Mouse (Mus musculus): ENCODE results near the gene Pi4ka. TPM values are rescaled to one million over a fixed set of nuclear protein-coding genes. Genes with fewer than 3 reads are reported as not detected.

The Pi4ka gene
- polyA plus RNA-seq, 1 experiment from 2014 or later, result 51.2 TPM

- H3K36me3 ChIP-seq (ENCODE audit: control insufficient read depth, insufficient read depth, low read length), result no peaks in the 10 kb centered on the region
- peak overlapping the region; percentile 72 for H3K27ac ChIP-seq (ENCODE audit: low read depth, low read length)
- H3K4me1 ChIP-seq (ENCODE audit: control insufficient read depth, insufficient read depth, low read length), result peaks cover 12% of the 10 kb centered on the region; the same call in 1 of the 2 replicates
- H3K27me3 ChIP-seq (ENCODE audit: control insufficient read depth, insufficient read depth, low read length), result no peaks in the 10 kb centered on the region
- H3K4me2 ChIP-seq (ENCODE audit: low read depth), result peak overlapping the region; percentile 60
- DNase-seq (ENCODE audit: low spot score) (peak; percentile 70), ATAC-seq (ENCODE audit: insufficient read depth, low FRiP score, low TSS enrichment) (peak; percentile 84)
- peak overlapping the region; percentile 83 for H3K4me3 ChIP-seq (ENCODE audit: low read depth, low read length)
- peak overlapping the region; percentile 65 for H3K9ac ChIP-seq (ENCODE audit: low read length)
- no peaks in the 10 kb centered on the region for H3K9me3 ChIP-seq (ENCODE audit: control insufficient read depth, low read length)
- WGBS, result under 1% methylated on average over 22 of the region's 22 CpGs
Measured at GRCm38 (mm10) chr16:17405271-17405696, 830 bp downstream of the Pi4ka start.

- H3K36me3 ChIP-seq (ENCODE audit: control insufficient read depth, insufficient read depth, low read length), result no peaks in the 10 kb centered on the region
- no peak overlapping the region for H3K4me2 ChIP-seq (ENCODE audit: low read depth)
- no peak overlapping the region for H3K9ac ChIP-seq (ENCODE audit: low read length)
- no peaks in the 10 kb centered on the region for H3K27me3 ChIP-seq (ENCODE audit: control insufficient read depth, insufficient read depth, low read length)
- DNase-seq (ENCODE audit: low spot score) (no peak), ATAC-seq (ENCODE audit: insufficient read depth, low FRiP score, low TSS enrichment) (no peak)
- peaks cover 12% of the 10 kb centered on the region; the same call in 1 of the 2 replicates for H3K4me1 ChIP-seq (ENCODE audit: control insufficient read depth, insufficient read depth, low read length)
- 74% methylated on average over 1 of the region's 1 CpGs for WGBS
- no peak overlapping the region for H3K4me3 ChIP-seq (ENCODE audit: low read depth, low read length)
- no peaks in the 10 kb centered on the region for H3K9me3 ChIP-seq (ENCODE audit: control insufficient read depth, low read length)
- H3K27ac ChIP-seq (ENCODE audit: low read depth, low read length), result no peak overlapping the region
Measured at GRCm38 (mm10) chr16:17402855-17403254, 3.3 kb downstream of the Pi4ka start.

GRCm38 (mm10) chr16:17392784-17393183 is 13.3 kb downstream of the Pi4ka start:
- no peaks in the 10 kb centered on the region for H3K27me3 ChIP-seq (ENCODE audit: control insufficient read depth, insufficient read depth, low read length)
- DNase-seq (ENCODE audit: low spot score), result no peak

GRCm38 (mm10) chr16:17383594-17384326 is 22.4 kb downstream of the Pi4ka start:
- no peak for ATAC-seq (ENCODE audit: insufficient read depth, low FRiP score, low TSS enrichment)
- no peaks in the 10 kb centered on the region; the same call in 1 of the 2 replicates for H3K36me3 ChIP-seq (ENCODE audit: control insufficient read depth, insufficient read depth, low read length)
- H3K9ac ChIP-seq (ENCODE audit: low read length), result no peak overlapping the region
- no peak overlapping the region for H3K4me2 ChIP-seq (ENCODE audit: low read depth)
- H3K9me3 ChIP-seq (ENCODE audit: control insufficient read depth, low read length), result no peaks in the 10 kb centered on the region
- DNase-seq (ENCODE audit: low spot score), result no peak
- H3K27me3 ChIP-seq (ENCODE audit: control insufficient read depth, insufficient read depth, low read length), result no peaks in the 10 kb centered on the region
- no peak overlapping the region for H3K4me3 ChIP-seq (ENCODE audit: low read depth, low read length)
- no peaks in the 10 kb centered on the region for H3K4me1 ChIP-seq (ENCODE audit: control insufficient read depth, insufficient read depth, low read length)
- no peak overlapping the region for H3K27ac ChIP-seq (ENCODE audit: low read depth, low read length)
- WGBS, result 85% methylated on average over 2 of the region's 2 CpGs

More at GRCm38 (mm10) chr16:17392784-17393183, 13.3 kb downstream of the Pi4ka start:
- WGBS, result 82% methylated on average over 4 of the region's 4 CpGs
- Histone ChIP-seq H3K36me3 (ENCODE audit: control insufficient read depth, insufficient read depth, low read length) (no peaks in the 10 kb centered on the region), H3K9me3 (ENCODE audit: control insufficient read depth, low read length) (no peaks in the 10 kb centered on the region), H3K4me1 (ENCODE audit: control insufficient read depth, insufficient read depth, low read length) (no peaks in the 10 kb centered on the region), H3K9ac (ENCODE audit: low read length) (no peak overlapping the region), H3K4me2 (ENCODE audit: low read depth) (no peak overlapping the region), H3K27ac (ENCODE audit: low read depth, low read length) (no peak overlapping the region), H3K4me3 (ENCODE audit: low read depth, low read length) (no peak overlapping the region)
- no peak for ATAC-seq (ENCODE audit: insufficient read depth, low FRiP score, low TSS enrichment)

GRCm38 (mm10) chr16:17382306-17382705 is 23.8 kb downstream of the Pi4ka start:
- Histone ChIP-seq H3K4me1 (ENCODE audit: control insufficient read depth, insufficient read depth, low read length) (no peaks in the 10 kb centered on the region), H3K36me3 (ENCODE audit: control insufficient read depth, insufficient read depth, low read length) (no peaks in the 10 kb centered on the region; the same call in 1 of the 2 replicates), H3K4me2 (ENCODE audit: low read depth) (no peak overlapping the region), H3K4me3 (ENCODE audit: low read depth, low read length) (no peak overlapping the region), H3K27ac (ENCODE audit: low read depth, low read length) (no peak overlapping the region), H3K9me3 (ENCODE audit: control insufficient read depth, low read length) (no peaks in the 10 kb centered on the region), H3K27me3 (ENCODE audit: control insufficient read depth, insufficient read depth, low read length) (no peaks in the 10 kb centered on the region), H3K9ac (ENCODE audit: low read length) (no peak overlapping the region)
- 94% methylated on average over 4 of the region's 4 CpGs for WGBS
- ATAC-seq (ENCODE audit: insufficient read depth, low FRiP score, low TSS enrichment) (no peak), DNase-seq (ENCODE audit: low spot score) (no peak)

- ATAC-seq (ENCODE audit: insufficient read depth, low FRiP score, low TSS enrichment), result no peak
Measured at GRCm38 (mm10) chr16:17358787-17359186, 47.3 kb downstream of the Pi4ka start.

GRCm38 (mm10) chr16:17356031-17356430 is 50.1 kb downstream of the Pi4ka start:
- Histone ChIP-seq H3K36me3 (ENCODE audit: control insufficient read depth, insufficient read depth, low read length) (peaks cover 2% of the 10 kb centered on the region), H3K4me3 (ENCODE audit: low read depth, low read length) (no peak overlapping the region), H3K4me1 (ENCODE audit: control insufficient read depth, insufficient read depth, low read length) (no peaks in the 10 kb centered on the region), H3K27me3 (ENCODE audit: control insufficient read depth, insufficient read depth, low read length) (no peaks in the 10 kb centered on the region), H3K4me2 (ENCODE audit: low read depth) (no peak overlapping the region), H3K27ac (ENCODE audit: low read depth, low read length) (no peak overlapping the region), H3K9me3 (ENCODE audit: control insufficient read depth, low read length) (no peaks in the 10 kb centered on the region), H3K9ac (ENCODE audit: low read length) (no peak overlapping the region)
- DNase-seq (ENCODE audit: low spot score), result no peak
- WGBS, result 92% methylated on average over 6 of the region's 6 CpGs
- no peak for ATAC-seq (ENCODE audit: insufficient read depth, low FRiP score, low TSS enrichment)

More at GRCm38 (mm10) chr16:17358787-17359186, 47.3 kb downstream of the Pi4ka start:
- Histone ChIP-seq H3K36me3 (ENCODE audit: control insufficient read depth, insufficient read depth, low read length) (no peaks in the 10 kb centered on the region; the same call in 1 of the 2 replicates), H3K9ac (ENCODE audit: low read length) (no peak overlapping the region), H3K4me2 (ENCODE audit: low read depth) (no peak overlapping the region), H3K27me3 (ENCODE audit: control insufficient read depth, insufficient read depth, low read length) (no peaks in the 10 kb centered on the region), H3K27ac (ENCODE audit: low read depth, low read length) (no peak overlapping the region), H3K4me1 (ENCODE audit: control insufficient read depth, insufficient read depth, low read length) (no peaks in the 10 kb centered on the region), H3K4me3 (ENCODE audit: low read depth, low read length) (no peak overlapping the region), H3K9me3 (ENCODE audit: control insufficient read depth, low read length) (no peaks in the 10 kb centered on the region)
- 93% methylated on average over 4 of the region's 4 CpGs for WGBS
- no peak for DNase-seq (ENCODE audit: low spot score)

GRCm38 (mm10) chr16:17346766-17347165 is 59.3 kb downstream of the Pi4ka start:
- DNase-seq (ENCODE audit: low spot score) (no peak), ATAC-seq (ENCODE audit: insufficient read depth, low FRiP score, low TSS enrichment) (no peak)
- Histone ChIP-seq H3K27me3 (ENCODE audit: control insufficient read depth, insufficient read depth, low read length) (no peaks in the 10 kb centered on the region), H3K36me3 (ENCODE audit: control insufficient read depth, insufficient read depth, low read length) (peaks cover 2% of the 10 kb centered on the region; the same call in 1 of the 2 replicates), H3K27ac (ENCODE audit: low read depth, low read length) (no peak overlapping the region), H3K9me3 (ENCODE audit: control insufficient read depth, low read length) (no peaks in the 10 kb centered on the region), H3K9ac (ENCODE audit: low read length) (no peak overlapping the region), H3K4me3 (ENCODE audit: low read depth, low read length) (no peak overlapping the region), H3K4me1 (ENCODE audit: control insufficient read depth, insufficient read depth, low read length) (no peaks in the 10 kb centered on the region), H3K4me2 (ENCODE audit: low read depth) (no peak overlapping the region)
- 90% methylated on average over 1 of the region's 1 CpGs for WGBS

- no peak overlapping the region for H3K27ac ChIP-seq (ENCODE audit: low read depth, low read length)
- no peak for DNase-seq (ENCODE audit: low spot score)
- H3K36me3 ChIP-seq (ENCODE audit: control insufficient read depth, insufficient read depth, low read length), result peaks cover 2% of the 10 kb centered on the region; the same call in 1 of the 2 replicates
- ATAC-seq (ENCODE audit: insufficient read depth, low FRiP score, low TSS enrichment), result no peak
- WGBS, result 93% methylated on average over 2 of the region's 2 CpGs
- H3K27me3 ChIP-seq (ENCODE audit: control insufficient read depth, insufficient read depth, low read length), result no peaks in the 10 kb centered on the region
- H3K4me1 ChIP-seq (ENCODE audit: control insufficient read depth, insufficient read depth, low read length), result no peaks in the 10 kb centered on the region
- H3K9ac ChIP-seq (ENCODE audit: low read length), result no peak overlapping the region
- no peak overlapping the region for H3K4me2 ChIP-seq (ENCODE audit: low read depth)
- H3K4me3 ChIP-seq (ENCODE audit: low read depth, low read length), result no peak overlapping the region
- no peaks in the 10 kb centered on the region for H3K9me3 ChIP-seq (ENCODE audit: control insufficient read depth, low read length)
Measured at GRCm38 (mm10) chr16:17345813-17346155, 60.3 kb downstream of the Pi4ka start.
